Mouse (Mus musculus): ENCODE data around the gene Ctss. TPM values are rescaled to one million over a fixed set of nuclear protein-coding genes. Genes with fewer than 3 reads are reported as not detected.
A peak's percentile ranks its signal among the peaks of the same experiment; 100 is the strongest.

Gene Ctss
- 10 to 100 TPM; 55.9 to 60.1 TPM for total RNA-seq (2021)

DNA sequence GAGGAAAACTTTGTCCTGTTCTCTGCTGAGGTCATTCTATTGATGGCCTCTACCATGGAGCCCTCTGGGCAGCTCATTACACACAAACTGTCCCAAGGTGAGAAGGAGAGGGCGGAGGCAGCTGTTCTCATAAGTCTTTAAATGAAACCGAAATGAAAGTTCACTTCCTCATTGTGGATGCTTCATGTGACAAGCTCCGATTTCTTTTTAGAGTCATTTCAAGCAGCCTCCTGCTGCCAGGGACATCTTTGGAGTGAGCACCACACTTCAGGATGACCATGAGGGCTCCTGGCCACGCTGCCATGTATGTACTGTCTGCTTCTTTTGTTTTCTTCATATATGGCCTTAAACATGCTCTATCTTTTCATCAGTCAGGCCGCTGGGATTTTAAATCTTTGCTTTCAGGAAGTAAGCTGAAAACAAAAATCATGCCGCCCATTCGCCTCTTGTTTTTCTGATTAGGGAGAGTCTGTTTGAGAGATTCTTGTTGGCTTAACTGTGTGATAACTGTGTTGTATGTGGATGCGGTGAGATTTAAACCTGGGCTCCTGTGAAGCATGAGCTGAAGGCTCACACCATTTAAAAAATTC is at the start of gene Ctss:
Gene Ctss (plus strand): TSS at position 165 of the 590 bp plus-strand sequence.
- no peak for DNase-seq (ENCODE audit: low spot score in 2 of 2)
- intact Hi-C loops (cut with DNase I): no loop called here

DNA sequence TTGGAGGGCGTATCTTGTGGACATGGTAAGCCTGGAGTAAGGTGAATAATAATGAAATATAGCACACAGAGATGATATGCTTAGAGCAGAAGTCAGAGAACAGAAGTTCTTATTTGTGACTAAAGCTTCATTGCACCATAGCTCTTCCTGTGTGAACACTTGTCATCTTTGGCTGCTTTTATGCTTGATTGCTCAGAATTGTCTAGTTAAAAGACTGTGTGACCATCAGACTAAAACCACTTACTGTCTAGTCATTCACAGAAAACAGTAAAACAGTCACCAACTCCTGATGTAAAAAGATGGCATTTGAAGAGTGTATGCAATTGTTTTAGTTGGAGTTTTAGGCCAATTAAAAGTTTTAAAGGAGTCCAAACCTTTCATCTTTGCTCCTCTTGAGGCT is 47.6 kb upstream of the Ctss start:
- intact Hi-C loops (cut with DNase I): no loop called here
- DNase-seq (ENCODE audit: low spot score in 2 of 2): no peak

DNA sequence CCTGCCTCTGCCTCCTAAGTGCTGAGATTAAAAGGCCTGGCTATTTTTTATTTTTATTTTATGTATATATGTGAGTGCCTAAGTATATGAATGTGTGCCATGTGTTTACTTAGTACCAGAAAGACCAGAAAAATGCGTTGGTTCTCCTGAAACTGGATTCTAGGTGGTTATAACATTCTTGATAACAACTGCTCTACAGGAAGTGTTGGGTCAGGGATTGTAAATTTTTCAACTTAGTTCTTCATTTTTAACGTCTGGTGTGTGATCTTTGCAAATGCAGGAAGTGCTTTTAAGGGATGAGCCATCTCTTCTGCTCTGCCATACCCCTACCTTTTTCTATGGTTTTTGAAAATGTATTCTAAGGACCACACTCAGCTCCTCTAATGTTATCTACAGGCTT is 40.2 kb upstream of the Ctss start:
- DNase-seq (ENCODE audit: low spot score in 2 of 2): no peak
- intact Hi-C loops (cut with DNase I): loop anchor here (5.0 kb wide), 1 partner anchor 356 kb away; no protein-coding TSS in a partner anchor

DNA sequence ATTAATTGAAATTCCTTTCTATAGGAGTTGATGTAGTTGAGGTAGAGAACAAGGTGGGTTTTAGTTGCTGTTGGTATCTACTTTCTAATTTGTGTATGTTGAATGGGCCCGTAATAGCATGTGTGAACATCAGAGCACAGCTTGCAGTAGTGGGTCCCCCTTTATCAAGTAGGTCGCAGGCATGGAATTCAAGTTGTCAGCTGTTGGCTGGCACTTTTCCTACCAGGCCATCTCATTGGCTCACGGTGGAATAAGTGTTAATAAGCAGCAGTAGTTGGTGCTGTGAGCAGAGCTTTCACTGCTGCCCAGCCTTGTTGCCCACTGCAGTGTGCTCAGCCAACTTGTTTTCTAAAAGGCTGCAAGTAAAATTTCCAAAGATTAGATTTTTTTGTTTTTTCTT is 37.9 kb upstream of the Ctss start:
- intact Hi-C loops (cut with DNase I): loop anchor here (5.0 kb wide), 1 partner anchor 354 kb away; no protein-coding TSS in a partner anchor
- no peak for DNase-seq (ENCODE audit: low spot score in 2 of 2)

- no peak for DNase-seq (ENCODE audit: low spot score in 2 of 2)
- intact Hi-C loops (cut with DNase I): no loop called here
Observed at GRCm38 (mm10) chr3:95490238-95490637, 36.3 kb upstream of the Ctss start.

DNA sequence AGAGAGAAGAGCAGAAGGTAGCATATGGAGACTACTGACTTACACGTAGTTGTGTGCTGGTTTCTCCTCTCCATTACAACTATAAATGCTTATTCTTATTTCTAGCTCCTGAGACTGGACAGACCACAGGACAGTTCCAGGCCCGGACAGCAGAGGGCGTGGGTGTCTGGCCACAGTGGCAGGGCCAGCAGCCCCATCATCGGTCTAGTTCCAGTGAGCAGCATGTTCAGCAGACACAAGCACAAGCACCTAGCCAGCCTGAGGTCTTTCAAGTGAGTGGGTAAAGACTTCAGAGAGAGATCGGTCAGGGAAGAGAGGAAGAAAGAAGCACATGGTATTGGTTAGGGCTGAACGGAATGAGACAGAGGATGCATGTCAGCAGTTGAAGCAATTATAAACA is 32.2 kb upstream of the Ctss start:
- intact Hi-C loops (cut with DNase I): no loop called here

DNA sequence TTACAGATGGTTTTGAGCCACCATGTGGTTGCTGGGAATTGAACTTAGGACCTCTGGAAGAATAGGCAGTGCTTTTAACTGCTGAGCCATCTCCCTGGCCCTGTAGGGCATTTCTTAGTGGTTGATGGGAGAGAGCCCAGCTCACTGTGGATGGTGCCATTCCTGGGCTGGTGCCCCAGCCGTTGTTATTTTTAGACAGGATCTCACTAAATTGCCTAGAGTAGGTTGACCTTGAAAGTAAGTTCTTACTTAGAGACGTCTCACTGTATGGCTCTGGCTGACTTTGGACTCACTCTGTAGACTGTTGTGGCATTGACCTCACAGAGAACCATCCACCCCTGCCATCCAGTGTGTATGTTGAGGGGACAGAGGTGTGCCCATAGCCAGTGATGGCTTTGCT is 28.4 kb upstream of the Ctss start:
- no peak for DNase-seq (ENCODE audit: low spot score in 2 of 2)
- intact Hi-C loops (cut with DNase I): loop anchor here (5.0 kb wide), 1 partner anchor 129 kb away; no protein-coding TSS in a partner anchor

More for the DNA sequence above, 32.2 kb upstream of the Ctss start:
- peak; percentile 40 to 55 for DNase-seq (ENCODE audit: low spot score in 2 of 2)

DNA sequence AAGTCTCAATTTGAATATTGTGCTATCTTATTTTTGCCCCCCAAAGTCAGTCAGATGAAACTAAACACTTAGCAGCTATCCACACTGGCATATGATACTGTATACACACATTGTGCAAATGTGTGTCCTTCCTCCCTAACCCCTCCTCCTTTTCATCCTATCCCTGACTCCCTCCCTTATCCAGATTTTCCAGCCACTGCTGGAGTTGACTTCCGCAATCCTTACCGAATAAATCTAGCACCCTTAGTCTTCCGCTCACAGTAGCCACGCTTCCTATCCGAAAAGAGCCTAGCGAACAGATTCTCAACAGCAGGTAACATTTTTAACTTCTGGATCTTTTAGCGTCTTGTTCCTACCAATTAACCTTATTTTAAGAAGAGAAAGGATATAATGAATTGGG is 27.6 kb upstream of the Ctss start, which contains the start of gene Ctsk:
Gene Ctsk (plus strand): TSS at position 233 of the 400 bp plus-strand sequence.
- intact Hi-C loops (cut with DNase I): loop anchor here (5.0 kb wide), 1 partner anchor 128 kb away; no protein-coding TSS in a partner anchor
- DNase-seq (ENCODE audit: low spot score in 2 of 2): no peak

DNA sequence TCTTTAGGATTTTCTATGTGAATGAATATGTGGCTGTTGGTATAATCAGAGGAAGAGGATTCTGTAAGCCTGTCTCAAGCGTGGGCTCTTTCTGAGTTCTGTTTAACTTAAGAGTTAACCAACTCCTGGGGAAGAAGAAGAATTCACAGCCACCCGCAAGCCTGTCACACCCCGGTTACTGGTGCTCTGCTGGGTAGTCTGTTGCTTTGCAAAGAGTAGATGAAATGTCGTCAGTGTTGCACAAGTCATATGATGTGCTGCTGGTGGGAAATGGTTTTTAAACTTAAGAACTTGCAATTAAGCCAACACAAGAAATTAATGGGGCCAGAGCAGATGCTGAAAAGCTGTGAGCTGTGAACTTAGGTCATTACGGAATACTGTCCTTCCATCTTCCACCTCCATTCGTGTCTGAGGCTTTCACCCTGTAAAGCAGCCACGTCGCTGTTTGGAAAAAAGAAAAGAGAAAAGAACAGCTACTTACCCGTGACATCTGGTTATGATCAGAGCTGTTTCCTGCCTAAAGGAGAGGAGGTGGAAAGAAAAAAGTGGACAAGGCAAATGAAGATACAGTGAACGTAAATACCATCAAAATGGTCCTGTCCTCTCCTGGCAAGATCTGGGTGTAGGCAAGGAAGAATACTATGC is 27.0 kb upstream of the Ctss start:
- intact Hi-C loops (cut with DNase I): loop anchor here (5.0 kb wide), 1 partner anchor 128 kb away; no protein-coding TSS in a partner anchor
- peak in 1 of 2 experiments; percentile 81 for DNase-seq (ENCODE audit: low spot score in 2 of 2)

DNA sequence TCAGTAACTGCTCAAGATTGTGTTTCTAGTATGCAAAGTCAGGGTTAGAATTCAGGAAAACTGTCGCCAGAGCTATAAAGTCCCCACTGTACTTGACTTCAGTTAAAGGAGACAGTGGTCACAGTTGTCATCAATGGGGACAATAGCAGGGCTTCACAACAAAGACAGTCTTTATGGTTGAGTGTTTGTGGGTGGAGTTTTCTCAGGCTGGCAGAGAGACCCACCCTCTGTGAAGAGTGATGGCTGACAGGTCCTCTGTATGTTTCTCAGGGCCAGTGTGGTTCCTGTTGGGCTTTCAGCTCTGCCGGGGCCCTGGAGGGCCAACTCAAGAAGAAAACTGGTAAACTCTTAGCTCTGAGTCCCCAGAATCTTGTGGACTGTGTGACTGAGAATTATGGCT is 24.3 kb upstream of the Ctss start:
- intact Hi-C loops (cut with DNase I): no loop called here

GRCm38 (mm10) chr3:95509348-95509747 is 17.2 kb upstream of the Ctss start:
- intact Hi-C loops (cut with DNase I): no loop called here
- no peak for DNase-seq (ENCODE audit: low spot score in 2 of 2)

More for the DNA sequence above, 24.3 kb upstream of the Ctss start:
- DNase-seq (ENCODE audit: low spot score in 2 of 2): no peak

- no peak for DNase-seq (ENCODE audit: low spot score in 2 of 2)
- intact Hi-C loops (cut with DNase I): no loop called here
Observed at GRCm38 (mm10) chr3:95511611-95512180, 14.9 kb upstream of the Ctss start.

GRCm38 (mm10) chr3:95516614-95517041 is 10.0 kb upstream of the Ctss start:
- intact Hi-C loops (cut with DNase I): no loop called here
- DNase-seq (ENCODE audit: low spot score in 2 of 2): no peak

GRCm38 (mm10) chr3:95517493-95517898 is 9.1 kb upstream of the Ctss start:
- peak; percentile 73 to 78 for DNase-seq (ENCODE audit: low spot score in 2 of 2)

DNA sequence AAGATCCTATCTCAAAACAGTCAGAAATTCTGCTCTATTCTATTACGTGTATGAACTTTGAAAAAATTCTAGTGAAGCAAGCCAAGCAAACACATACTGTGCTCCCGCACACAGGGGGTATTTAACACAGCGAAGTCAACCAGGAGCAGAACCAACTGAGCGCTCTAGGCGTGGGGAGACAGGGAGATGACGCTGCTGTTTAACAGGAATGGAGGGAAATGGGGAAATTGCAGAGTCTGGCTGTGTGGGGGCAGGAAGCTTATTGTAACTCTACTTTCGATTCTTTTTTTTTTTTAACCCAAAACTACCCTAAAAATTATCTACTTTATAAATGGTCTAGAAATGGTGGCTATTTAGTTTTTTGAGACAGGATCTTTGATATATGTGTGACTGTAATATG is 7.7 kb upstream of the Ctss start:
- peak in 1 of 2 experiments; percentile 15 for DNase-seq (ENCODE audit: low spot score in 2 of 2)

More at GRCm38 (mm10) chr3:95517493-95517898, 9.1 kb upstream of the Ctss start:
- intact Hi-C loops (cut with DNase I): no loop called here

GRCm38 (mm10) chr3:95519315-95519714 is 7.3 kb upstream of the Ctss start:
- DNase-seq (ENCODE audit: low spot score in 2 of 2): no peak
- intact Hi-C loops (cut with DNase I): no loop called here

More for the DNA sequence above, 7.7 kb upstream of the Ctss start:
- intact Hi-C loops (cut with DNase I): no loop called here

DNA sequence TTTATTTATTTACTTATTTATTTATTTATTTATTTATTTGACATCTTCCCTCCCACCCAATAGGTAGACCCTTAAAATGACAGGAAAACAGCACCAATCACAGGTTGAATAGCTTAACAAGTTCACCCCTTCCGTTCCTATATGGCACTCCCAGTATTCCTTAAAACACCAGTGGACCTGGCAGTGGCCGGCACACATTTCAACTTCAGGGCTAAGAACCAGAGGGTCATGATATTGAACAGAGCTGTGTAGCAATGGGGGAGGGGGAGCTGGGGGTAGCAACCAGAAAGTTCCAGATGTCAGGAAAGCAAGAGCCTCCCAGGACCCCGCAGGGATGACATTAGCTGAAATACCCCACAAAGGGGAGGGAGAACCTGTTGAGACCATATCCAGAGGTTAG is 6.5 kb upstream of the Ctss start:
- intact Hi-C loops (cut with DNase I): no loop called here
- DNase-seq (ENCODE audit: low spot score in 2 of 2): no peak

DNA sequence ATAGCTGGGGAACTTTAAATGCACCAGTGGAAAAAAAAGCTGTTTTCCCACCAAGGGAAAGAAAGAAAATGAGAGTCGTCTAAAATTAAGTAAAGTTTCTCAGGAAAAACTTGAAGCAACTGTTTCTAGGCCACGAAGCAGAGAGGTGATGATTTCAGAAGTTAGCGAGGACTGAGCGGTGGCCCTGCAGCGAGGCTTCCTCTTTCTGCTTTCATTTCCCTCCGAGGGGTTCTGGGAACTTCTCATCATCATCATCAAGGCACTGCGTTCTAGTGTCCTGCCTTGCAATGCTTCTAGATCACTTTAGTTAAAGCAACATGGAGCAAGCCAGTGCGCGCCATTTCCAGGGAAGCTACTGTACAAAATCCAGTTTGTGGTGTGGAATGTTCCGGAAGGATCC is 5.4 kb upstream of the Ctss start:
- peak in 1 of 2 experiments; percentile 35 for DNase-seq (ENCODE audit: low spot score in 2 of 2)
- intact Hi-C loops (cut with DNase I): no loop called here

DNA sequence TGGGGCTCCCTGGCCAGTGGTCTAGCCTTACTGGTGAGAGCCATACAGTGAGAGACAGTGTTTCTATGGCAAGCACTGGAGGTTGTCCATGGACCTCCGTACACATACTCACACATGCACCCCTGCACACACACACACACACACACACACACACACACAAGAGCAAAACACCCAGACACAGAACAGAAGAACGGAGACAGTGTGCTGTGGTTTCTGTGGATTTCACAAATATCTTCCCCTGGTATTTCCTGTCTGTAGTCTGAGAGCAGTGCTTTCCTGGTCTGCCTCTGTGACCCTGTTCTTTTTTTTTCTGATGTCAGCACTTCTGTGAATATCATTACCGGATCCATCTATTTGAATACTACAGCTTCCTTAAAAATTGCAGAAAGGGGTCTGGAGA is 2.9 kb upstream of the Ctss start:
- intact Hi-C loops (cut with DNase I): no loop called here
- DNase-seq (ENCODE audit: low spot score in 2 of 2): peak in 1 of 2 experiments; percentile 5

DNA sequence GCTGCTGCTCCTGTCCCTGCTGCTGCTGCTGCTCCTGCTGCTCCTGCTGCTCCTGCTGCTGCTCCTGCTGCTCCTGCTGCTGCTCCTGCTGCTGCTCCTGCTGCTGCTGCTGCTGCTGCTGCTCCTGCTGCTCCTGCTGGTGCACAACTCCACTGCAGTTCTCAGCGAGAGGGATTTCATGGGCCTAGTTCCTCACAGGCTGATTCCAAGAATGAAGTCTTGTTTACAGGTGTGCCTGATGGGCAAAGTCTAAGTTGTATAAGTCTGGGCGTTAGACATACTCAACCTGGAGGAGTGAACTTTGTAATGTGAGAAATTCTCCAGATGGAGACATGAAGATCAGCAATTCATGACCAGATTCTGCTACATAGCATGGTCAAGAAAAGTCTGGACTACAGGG is 1.9 kb upstream of the Ctss start:
- intact Hi-C loops (cut with DNase I): no loop called here
- DNase-seq (ENCODE audit: low spot score in 2 of 2): no peak

DNA sequence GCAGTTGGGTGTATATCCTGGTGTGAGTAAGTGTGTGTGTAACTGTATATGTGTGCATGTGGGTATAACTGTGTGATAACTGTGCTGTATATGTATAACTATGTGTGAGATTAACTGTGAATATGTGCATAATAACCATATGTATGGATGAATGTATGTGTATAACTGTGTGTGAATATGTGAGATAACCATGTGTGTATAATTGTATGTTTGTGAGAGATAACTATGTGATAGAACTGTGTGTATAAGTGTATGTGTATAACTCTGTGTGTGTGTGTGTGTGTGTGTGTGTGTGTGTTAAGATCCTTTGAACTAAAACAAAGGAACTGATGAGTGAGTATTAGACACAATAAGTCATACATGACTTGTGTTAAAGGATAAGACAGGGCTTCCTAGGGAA is 475 bp upstream of the Ctss start:
- no peak for DNase-seq (ENCODE audit: low spot score in 2 of 2)
- intact Hi-C loops (cut with DNase I): no loop called here

Data from left cerebral cortex, postnatal 25 days (tissue).